Mouse (Mus musculus): ENCODE data around the gene Timm8a1. TPM values are rescaled to one million over a fixed set of nuclear protein-coding genes. Genes with fewer than 3 reads are reported as not detected.
A peak's percentile ranks its signal among the peaks of the same experiment; 100 is the strongest.
"Not testable (repeated sequence)": the region's sequence is repeated elsewhere in the genome, so short reads cannot be mapped to it uniquely, and the experiment has no call there.

Timm8a1 gene
- polyA plus RNA-seq, 1 experiment from 2014 or later = 78.8 TPM

GRCm38 (mm10) chrX:134566536-134567222, 25.0 kb upstream of the Timm8a1 start:
- Histone ChIP-seq H3K4me2 (no peak overlapping the region), H3K27ac (no peak overlapping the region), H3K4me3 (no peak overlapping the region), H3K36me3 (no peaks in the 10 kb centered on the region), H3K27me3 (peaks cover 11% of the 10 kb centered on the region; the same call in 1 of the 2 replicates), H3K9me3 (no peaks in the 10 kb centered on the region), H3K4me1 (no peaks in the 10 kb centered on the region), H3K9ac (no peak overlapping the region)
- ATAC-seq (ENCODE audit: insufficient number of reproducible peaks, insufficient read depth, low FRiP score, low TSS enrichment, low read depth) = no peak
- 78% methylated on average over 8 of the region's 8 CpGs for WGBS

- no peak overlapping the region for H3K27ac ChIP-seq
- peaks cover 11% of the 10 kb centered on the region; the same call in 1 of the 2 replicates for H3K27me3 ChIP-seq
- H3K4me2 ChIP-seq = no peak overlapping the region
- 81% methylated on average over 4 of the region's 4 CpGs for WGBS
- H3K9me3 ChIP-seq = no peaks in the 10 kb centered on the region
- no peaks in the 10 kb centered on the region for H3K36me3 ChIP-seq
- H3K9ac ChIP-seq = no peak overlapping the region
- ATAC-seq (ENCODE audit: insufficient number of reproducible peaks, insufficient read depth, low FRiP score, low TSS enrichment, low read depth) = no peak
- H3K4me3 ChIP-seq = no peak overlapping the region
- no peaks in the 10 kb centered on the region for H3K4me1 ChIP-seq
Measured at GRCm38 (mm10) chrX:134564326-134564725, 22.7 kb upstream of the Timm8a1 start.

- H3K4me1 ChIP-seq = no peaks in the 10 kb centered on the region
- H3K9me3 ChIP-seq = no peaks in the 10 kb centered on the region
- ATAC-seq (ENCODE audit: insufficient number of reproducible peaks, insufficient read depth, low FRiP score, low TSS enrichment, low read depth) = no peak
- no peak overlapping the region for H3K4me3 ChIP-seq
- no peak overlapping the region for H3K27ac ChIP-seq
- H3K9ac ChIP-seq = no peak overlapping the region
- no peaks in the 10 kb centered on the region for H3K36me3 ChIP-seq
- H3K27me3 ChIP-seq = no peaks in the 10 kb centered on the region; the same call in 1 of the 2 replicates
- 64% methylated on average over 6 of the region's 6 CpGs for WGBS
- H3K4me2 ChIP-seq = no peak overlapping the region
Measured at GRCm38 (mm10) chrX:134554425-134554824, 12.8 kb upstream of the Timm8a1 start.

GRCm38 (mm10) chrX:134553326-134553725, 11.7 kb upstream of the Timm8a1 start:
- no peaks in the 10 kb centered on the region for H3K36me3 ChIP-seq
- no peak overlapping the region for H3K4me3 ChIP-seq
- no peaks in the 10 kb centered on the region; the same call in 1 of the 2 replicates for H3K27me3 ChIP-seq
- no peak overlapping the region for H3K27ac ChIP-seq
- H3K4me2 ChIP-seq = no peak overlapping the region
- H3K9me3 ChIP-seq = no peaks in the 10 kb centered on the region
- H3K4me1 ChIP-seq = no peaks in the 10 kb centered on the region
- no peak for ATAC-seq (ENCODE audit: insufficient number of reproducible peaks, insufficient read depth, low FRiP score, low TSS enrichment, low read depth)
- 87% methylated on average over 4 of the region's 4 CpGs for WGBS
- H3K9ac ChIP-seq = no peak overlapping the region

GRCm38 (mm10) chrX:134550903-134551302, 9.2 kb upstream of the Timm8a1 start:
- Histone ChIP-seq H3K27me3 (no peaks in the 10 kb centered on the region; the same call in 1 of the 2 replicates), H3K4me3 (no peak overlapping the region), H3K27ac (no peak overlapping the region), H3K4me2 (no peak overlapping the region), H3K36me3 (no peaks in the 10 kb centered on the region), H3K9ac (no peak overlapping the region), H3K9me3 (no peaks in the 10 kb centered on the region), H3K4me1 (no peaks in the 10 kb centered on the region)
- ATAC-seq (ENCODE audit: insufficient number of reproducible peaks, insufficient read depth, low FRiP score, low TSS enrichment, low read depth) = no peak
- 21% methylated on average over 5 of the region's 5 CpGs for WGBS

- H3K27ac ChIP-seq = no peak overlapping the region
- WGBS = 81% methylated on average over 4 of the region's 4 CpGs
- ATAC-seq (ENCODE audit: insufficient number of reproducible peaks, insufficient read depth, low FRiP score, low TSS enrichment, low read depth) = no peak
Measured at GRCm38 (mm10) chrX:134547330-134547729, 5.7 kb upstream of the Timm8a1 start.

GRCm38 (mm10) chrX:134541955-134542308, 267 bp upstream of the Timm8a1 start:
- Histone ChIP-seq H3K27me3 (no peaks in the 10 kb centered on the region), H3K9me3 (no peaks in the 10 kb centered on the region), H3K27ac (peak overlapping the region; percentile 87), H3K36me3 (no peaks in the 10 kb centered on the region), H3K4me1 (no peaks in the 10 kb centered on the region), H3K9ac (peak overlapping the region; percentile 71), H3K4me2 (peak overlapping the region; percentile 53), H3K4me3 (peak overlapping the region; percentile 54)
- WGBS = 23% methylated on average over 6 of the region's 6 CpGs
- no peak for ATAC-seq (ENCODE audit: insufficient number of reproducible peaks, insufficient read depth, low FRiP score, low TSS enrichment, low read depth)

More at GRCm38 (mm10) chrX:134547330-134547729, 5.7 kb upstream of the Timm8a1 start:
- Histone ChIP-seq H3K4me3 (no peak overlapping the region), H3K9ac (no peak overlapping the region), H3K27me3 (no peaks in the 10 kb centered on the region), H3K4me2 (no peak overlapping the region), H3K9me3 (no peaks in the 10 kb centered on the region), H3K4me1 (no peaks in the 10 kb centered on the region), H3K36me3 (no peaks in the 10 kb centered on the region)

- H3K4me2 ChIP-seq = peak overlapping the region; percentile 59
- peak overlapping the region; percentile 54 for H3K4me3 ChIP-seq
- H3K9ac ChIP-seq = peak overlapping the region; percentile 71
- no peaks in the 10 kb centered on the region for H3K27me3 ChIP-seq
- WGBS = 33% methylated on average over 12 of the region's 12 CpGs
- ATAC-seq (ENCODE audit: insufficient number of reproducible peaks, insufficient read depth, low FRiP score, low TSS enrichment, low read depth) = no peak
- H3K9me3 ChIP-seq = no peaks in the 10 kb centered on the region
- H3K27ac ChIP-seq = no peak overlapping the region
- H3K36me3 ChIP-seq = no peaks in the 10 kb centered on the region
- H3K4me1 ChIP-seq = no peaks in the 10 kb centered on the region
Measured at GRCm38 (mm10) chrX:134540414-134541135, 1.1 kb downstream of the Timm8a1 start.

GRCm38 (mm10) chrX:134539795-134540194, 1.9 kb downstream of the Timm8a1 start:
- not testable (repeated sequence) for H3K9me3 ChIP-seq; H3K9ac ChIP-seq; H3K27me3 ChIP-seq; H3K27ac ChIP-seq; H3K36me3 ChIP-seq; H3K4me2 ChIP-seq; H3K4me1 ChIP-seq; H3K4me3 ChIP-seq; ATAC-seq (ENCODE audit: insufficient number of reproducible peaks, insufficient read depth, low FRiP score, low TSS enrichment, low read depth)
- WGBS = 88% methylated on average over 10 of the region's 10 CpGs

GRCm38 (mm10) chrX:134533346-134533745, 8.3 kb downstream of the Timm8a1 start:
- H3K9me3 ChIP-seq = no peaks in the 10 kb centered on the region
- H3K36me3 ChIP-seq = no peaks in the 10 kb centered on the region
- no peaks in the 10 kb centered on the region for H3K27me3 ChIP-seq
- H3K9ac ChIP-seq = no peak overlapping the region
- 84% methylated on average over 2 of the region's 2 CpGs for WGBS
- no peak for ATAC-seq (ENCODE audit: insufficient number of reproducible peaks, insufficient read depth, low FRiP score, low TSS enrichment, low read depth)
- H3K27ac ChIP-seq = no peak overlapping the region
- no peak overlapping the region for H3K4me3 ChIP-seq
- H3K4me2 ChIP-seq = no peak overlapping the region
- H3K4me1 ChIP-seq = no peaks in the 10 kb centered on the region

- H3K27ac ChIP-seq = no peak overlapping the region
- no peaks in the 10 kb centered on the region for H3K9me3 ChIP-seq
- H3K9ac ChIP-seq = no peak overlapping the region
- H3K4me2 ChIP-seq = no peak overlapping the region
- H3K36me3 ChIP-seq = no peaks in the 10 kb centered on the region
- 82% methylated on average over 4 of the region's 4 CpGs for WGBS
- no peaks in the 10 kb centered on the region for H3K4me1 ChIP-seq
- no peaks in the 10 kb centered on the region for H3K27me3 ChIP-seq
- ATAC-seq (ENCODE audit: insufficient number of reproducible peaks, insufficient read depth, low FRiP score, low TSS enrichment, low read depth) = no peak
- H3K4me3 ChIP-seq = no peak overlapping the region
Measured at GRCm38 (mm10) chrX:134525260-134525659, 16.4 kb downstream of the Timm8a1 start.

GRCm38 (mm10) chrX:134523772-134524171, 17.9 kb downstream of the Timm8a1 start:
- H3K36me3 ChIP-seq = no peaks in the 10 kb centered on the region
- H3K4me2 ChIP-seq = no peak overlapping the region
- no peak for ATAC-seq (ENCODE audit: insufficient number of reproducible peaks, insufficient read depth, low FRiP score, low TSS enrichment, low read depth)
- no peak overlapping the region for H3K9ac ChIP-seq
- H3K4me3 ChIP-seq = no peak overlapping the region
- no peak overlapping the region for H3K27ac ChIP-seq
- no peaks in the 10 kb centered on the region for H3K27me3 ChIP-seq
- WGBS = 74% methylated on average over 4 of the region's 4 CpGs
- H3K4me1 ChIP-seq = no peaks in the 10 kb centered on the region
- H3K9me3 ChIP-seq = no peaks in the 10 kb centered on the region
